Mouse (Mus musculus): ENCODE results near the gene Sat2.

The Sat2 gene

GRCm38 (mm10) chr11:69671726-69672124 is 49.9 kb downstream of the Sat2 start:
- no peak for DNase-seq (ENCODE audit: low read depth)

GRCm38 (mm10) chr11:69672211-69672706 is 50.4 kb downstream of the Sat2 start, which contains the start of gene Eif4a1:
TSS of gene Eif4a1 (minus strand) at chr11:69672423.
- peak; percentile 100 for DNase-seq (ENCODE audit: low read depth)
